Mouse (Mus musculus) heart, postnatal 0 days (tissue): Measurements from ENCODE around the gene Gprin1. TPM values are rescaled to one million over a fixed set of nuclear protein-coding genes. Genes with fewer than 3 reads are reported as not detected.
A peak's percentile ranks its signal among the peaks of the same experiment; 100 is the strongest.

Experiments
- ATAC-seq: fragments of 200-750 bp; cut with Nextera tagmentation; 2 replicates; pipeline ENCODE4 v1.8.0; 2017; ENCODE audit warnings: low read depth, moderate number of reproducible peaks, moderate library complexity; ENCODE audit not compliant: insufficient read depth
- DNase-seq: peaks from one replicate; pipeline ENCODE4 v3.0.0-alpha.2; 2016; ENCODE audit warnings: low spot score
- H3K27ac ChIP-seq: fragments of 300-500 bp; sonication (generic); 2 replicates; pipeline ENCODE4 v1.5.1; 2014; ENCODE audit warnings: low read depth, mild to moderate bottlenecking
- H3K27me3 ChIP-seq: fragments of 300-500 bp; sonication (generic); 2 replicates; pipeline ENCODE4 v1.6.1; 2014; ENCODE audit warnings: low read length, mixed read lengths; ENCODE audit not compliant: control insufficient read depth, insufficient read depth
- H3K36me3 ChIP-seq: fragments of 300-500 bp; sonication (generic); replicated peaks from 2 replicates; pipeline ENCODE4 v1.6.1; 2014; ENCODE audit warnings: low read length, mixed read lengths; ENCODE audit not compliant: control insufficient read depth, insufficient read depth
- H3K4me1 ChIP-seq: fragments of 300-500 bp; sonication (generic); 2 replicates; pipeline ENCODE4 v1.6.1; 2014; ENCODE audit warnings: antibody characterized with exemption; ENCODE audit not compliant: control insufficient read depth, insufficient read depth
- H3K4me2 ChIP-seq: fragments of 300-500 bp; sonication (generic); 2 replicates; pipeline ENCODE4 v1.6.1; 2014; ENCODE audit warnings: low read depth, mild to moderate bottlenecking, low read length, moderate library complexity
- H3K4me3 ChIP-seq: fragments of 300-500 bp; sonication (generic); 2 replicates; pipeline ENCODE4 v1.5.1; 2014; ENCODE audit warnings: low read depth, low read length
- H3K9ac ChIP-seq: fragments of 300-500 bp; sonication (generic); replicated peaks from 2 replicates; pipeline ENCODE4 v1.6.1; 2014; ENCODE audit warnings: low read depth, low read length, mixed read lengths
- H3K9me3 ChIP-seq: fragments of 300-500 bp; sonication (generic); replicated peaks from 2 replicates; pipeline ENCODE4 v1.6.1; 2016; ENCODE audit warnings: low read length; ENCODE audit not compliant: control insufficient read depth
- CTCF ChIP-seq: IDR thresholded peaks from 2 replicates; pipeline ENCODE4 v1.5.1; 2016; ENCODE audit warnings: antibody characterized with exemption, control low read depth, low read depth
- EP300 ChIP-seq: IDR thresholded peaks from 2 replicates; pipeline ENCODE4 v1.6.1; 2016; ENCODE audit warnings: antibody characterized with exemption, low read depth
- WGBS: fragments of 180-500 bp; shearing (Covaris S2); extraction: QIAGEN DNeasy Blood & Tissue Kit; methylation state at CpG from one replicate; pipeline ENCODE4 v1.1.7; 2014; 5-methylcytosine and 5-hydroxymethylcytosine counted together
- polyA plus RNA-seq: library from polyadenylated mRNA; unstranded; fragments of >200 nt; fragmentation: Nextera tagmentation; extraction: Ambion mirVana; gene quantifications from 2 replicates; pipeline ENCODE4 v1.2.1, GENCODE M21; 2015
- total RNA-seq: library from RNA; depleted of rRNA; stranded (reverse); fragments of >200 nt; gene quantifications from 2 replicates; pipeline ENCODE4 v1.2.3, GENCODE M21; 2014; ENCODE audit warnings: low replicate concordance

Gprin1 gene
- total and polyA plus RNA-seq, 2 experiments from 2014 or later = 0.03 TPM; not detected in 1

DNA sequence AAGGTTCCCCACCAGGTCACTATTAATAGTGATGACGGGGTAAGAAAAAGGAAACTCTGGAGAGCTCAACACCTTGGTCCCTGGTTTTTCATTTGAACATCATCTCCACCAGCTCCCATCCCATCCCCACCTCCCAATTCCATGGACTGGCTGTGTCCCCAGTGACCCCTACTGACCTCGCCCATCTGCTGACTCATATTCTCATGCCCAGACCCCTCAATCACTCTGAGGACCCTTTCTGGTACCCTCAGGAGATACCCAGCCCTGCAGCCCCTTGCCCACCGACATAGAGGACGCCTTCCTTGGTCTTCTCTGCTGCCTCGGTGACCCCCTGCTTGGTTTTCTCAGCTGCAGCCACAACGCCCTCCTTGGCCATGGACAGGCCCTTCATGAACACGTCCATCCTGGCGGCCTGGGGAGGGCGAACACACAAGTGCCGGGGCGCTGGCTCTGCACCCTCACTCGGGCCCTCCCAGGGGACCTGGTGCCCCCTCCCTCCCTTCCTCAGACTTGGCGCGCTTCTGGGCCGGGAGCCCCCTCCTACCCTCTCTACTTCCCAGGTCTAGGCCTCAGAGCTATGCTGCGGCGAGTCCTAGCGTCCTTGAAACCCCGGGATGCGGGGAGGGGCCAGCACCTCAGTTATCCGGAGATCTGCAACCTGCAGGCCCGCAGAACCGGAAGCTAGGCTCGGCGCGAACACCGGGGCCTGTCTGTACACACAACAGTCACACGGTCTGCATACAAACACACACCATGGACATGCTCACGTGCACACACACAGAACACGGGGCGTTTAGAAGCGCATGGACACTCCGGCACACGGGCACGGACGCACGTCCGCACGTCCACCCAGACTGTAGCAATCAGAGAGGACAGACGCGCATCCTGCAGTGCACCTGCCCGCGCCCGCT is 15.9 kb upstream of the Gprin1 start:
- Histone ChIP-seq H3K36me3 (no peaks in the 10 kb centered on the region), H3K4me3 (peak overlapping the region; percentile 20), H3K9ac (no peak overlapping the region), H3K9me3 (no peaks in the 10 kb centered on the region), H3K4me2 (peak overlapping the region; percentile 29), H3K4me1 (no peaks in the 10 kb centered on the region), H3K27me3 (peaks cover 51% of the 10 kb centered on the region), H3K27ac (no peak overlapping the region)
- ATAC-seq = no peak
- no peak for TF ChIP-seq CTCF
- TF ChIP-seq EP300 = no peak
- DNase-seq = no peak
- 8% methylated on average over 43 of the region's 44 CpGs for WGBS

DNA sequence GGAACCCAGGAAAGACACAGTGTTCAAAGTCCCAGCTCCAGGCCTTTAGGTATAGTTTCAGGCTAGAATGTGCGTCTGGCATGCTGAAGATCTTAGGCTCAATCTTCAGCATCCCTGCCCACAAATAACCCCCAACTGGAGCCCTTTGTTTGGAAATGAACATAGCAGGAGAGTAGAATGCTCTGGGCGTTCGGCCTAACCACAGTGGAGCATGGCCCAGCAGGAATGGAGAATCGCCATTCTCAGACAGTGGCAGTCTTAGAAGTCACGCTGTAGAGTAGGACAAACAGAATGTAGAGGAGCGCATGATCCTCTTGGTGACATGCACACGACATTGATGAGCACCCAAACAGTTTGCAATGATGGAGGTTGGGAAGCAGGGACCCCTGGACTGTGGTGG is 11.2 kb upstream of the Gprin1 start:
- Histone ChIP-seq H3K27me3 (peaks cover 74% of the 10 kb centered on the region), H3K27ac (no peak overlapping the region), H3K9me3 (no peaks in the 10 kb centered on the region), H3K4me2 (no peak overlapping the region), H3K4me1 (no peaks in the 10 kb centered on the region; the same call in 1 of the 2 replicates), H3K36me3 (no peaks in the 10 kb centered on the region), H3K4me3 (no peak overlapping the region), H3K9ac (no peak overlapping the region)
- no peak for DNase-seq
- ATAC-seq = no peak
- no peak for TF ChIP-seq CTCF
- TF ChIP-seq EP300 = no peak
- 79% methylated on average over 7 of the region's 7 CpGs for WGBS

DNA sequence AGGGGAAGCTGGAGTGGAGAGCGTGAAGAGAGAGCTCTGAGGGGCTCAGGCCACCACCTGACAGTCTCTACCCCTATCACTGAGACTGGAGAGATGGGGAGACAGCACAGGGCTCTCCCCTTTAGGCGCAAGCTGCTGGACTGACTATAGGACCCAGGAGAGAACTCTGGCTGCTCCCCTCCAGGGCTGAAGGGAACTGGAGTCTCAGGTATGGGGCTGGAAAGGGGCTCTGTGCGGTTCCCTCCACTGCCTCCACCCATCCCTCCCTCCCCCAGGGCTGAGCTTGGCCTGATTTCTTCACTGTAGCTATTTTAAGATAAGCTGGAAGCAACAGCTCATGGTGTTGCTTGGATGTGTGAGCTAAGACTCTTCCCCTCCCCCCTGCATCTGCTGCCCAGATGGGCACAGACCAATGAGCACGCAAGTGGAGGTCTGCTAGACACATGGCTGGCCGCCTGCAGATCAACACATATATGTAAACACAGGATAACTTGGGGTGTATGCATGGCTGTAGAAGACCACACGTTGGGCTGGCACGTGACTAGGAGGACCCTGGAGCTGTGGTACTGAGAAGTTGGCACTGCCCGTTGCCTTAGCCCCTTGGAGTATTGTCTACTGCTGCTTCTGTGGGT is 10.6 kb upstream of the Gprin1 start:
- Histone ChIP-seq H3K9ac (no peak overlapping the region), H3K27ac (no peak overlapping the region), H3K4me2 (no peak overlapping the region), H3K4me1 (no peaks in the 10 kb centered on the region; the same call in 1 of the 2 replicates), H3K9me3 (no peaks in the 10 kb centered on the region), H3K27me3 (peaks cover 71% of the 10 kb centered on the region), H3K4me3 (no peak overlapping the region), H3K36me3 (no peaks in the 10 kb centered on the region)
- no peak for TF ChIP-seq EP300
- no peak for TF ChIP-seq CTCF
- DNase-seq (no peak), ATAC-seq (no peak)
- WGBS = 45% methylated on average over 8 of the region's 8 CpGs

DNA sequence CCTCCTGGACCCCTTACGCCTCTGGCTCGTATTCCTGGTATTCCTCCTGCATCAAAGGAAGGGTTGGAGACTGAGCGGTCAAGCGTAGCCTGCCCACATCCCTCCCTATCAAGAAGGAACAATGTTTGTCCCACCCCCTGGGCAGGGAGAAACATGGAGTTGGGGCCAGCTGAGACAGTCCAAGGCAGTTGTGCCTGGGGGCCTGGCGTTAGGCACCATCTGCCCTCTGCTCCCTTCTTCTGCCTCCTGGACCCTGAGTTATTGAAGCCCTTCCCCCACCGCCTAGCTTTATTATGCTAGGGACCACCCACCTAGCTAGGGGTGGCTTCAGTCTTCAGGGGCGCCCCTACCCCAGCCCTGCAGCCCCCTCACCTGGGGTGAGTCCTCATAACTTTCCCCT is 9.8 kb upstream of the Gprin1 start:
- H3K4me3 ChIP-seq = no peak overlapping the region
- H3K36me3 ChIP-seq = no peaks in the 10 kb centered on the region
- H3K27ac ChIP-seq = no peak overlapping the region
- H3K4me1 ChIP-seq = no peaks in the 10 kb centered on the region; the same call in 1 of the 2 replicates
- 8% methylated on average over 7 of the region's 7 CpGs for WGBS
- peaks cover 66% of the 10 kb centered on the region for H3K27me3 ChIP-seq
- no peak for DNase-seq
- H3K4me2 ChIP-seq = no peak overlapping the region
- no peak for ATAC-seq
- H3K9me3 ChIP-seq = no peaks in the 10 kb centered on the region
- H3K9ac ChIP-seq = no peak overlapping the region
- no peak for TF ChIP-seq CTCF
- TF ChIP-seq EP300 = no peak

DNA sequence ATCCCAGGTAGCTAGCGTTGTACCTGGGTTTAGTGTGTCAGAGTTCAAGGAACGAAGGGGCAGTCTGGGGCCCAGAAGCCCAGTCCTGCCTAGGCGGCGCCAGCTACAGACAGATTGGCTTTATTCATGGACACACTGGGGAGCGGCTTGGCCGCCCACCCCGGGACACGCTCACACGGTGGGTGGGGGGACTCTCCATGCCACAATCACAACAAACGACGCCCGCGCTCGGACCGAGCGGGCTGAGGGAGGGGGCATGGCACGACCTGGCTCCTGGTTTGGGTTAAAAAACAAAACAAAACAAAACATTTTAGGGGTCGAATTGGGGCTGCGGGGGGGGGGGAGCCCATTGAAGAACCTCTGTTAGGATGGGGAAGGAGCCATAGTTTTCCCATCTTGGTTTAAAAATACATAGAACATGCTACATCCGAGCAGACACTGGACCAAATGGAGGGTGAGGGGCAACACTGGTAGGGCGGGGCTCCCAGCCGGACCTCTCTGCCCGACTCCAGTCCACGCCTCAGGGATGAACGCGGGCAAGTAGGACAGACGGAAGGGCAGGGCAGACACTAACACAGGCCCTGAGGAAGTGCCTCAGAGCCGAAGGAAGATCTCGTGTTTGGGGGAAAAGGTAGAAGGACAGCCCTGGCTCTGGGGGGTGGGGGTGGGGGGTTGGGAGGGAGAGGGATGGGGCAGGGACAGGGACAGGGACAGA is 9.2 kb upstream of the Gprin1 start:
- Histone ChIP-seq H3K27me3 (peaks cover 61% of the 10 kb centered on the region), H3K4me3 (no peak overlapping the region), H3K4me1 (no peaks in the 10 kb centered on the region; the same call in 1 of the 2 replicates), H3K9ac (no peak overlapping the region), H3K27ac (no peak overlapping the region), H3K4me2 (no peak overlapping the region; the same call in 1 of the 2 replicates), H3K9me3 (no peaks in the 10 kb centered on the region), H3K36me3 (no peaks in the 10 kb centered on the region)
- no peak for TF ChIP-seq CTCF
- peak; percentile 8; the same call in 1 of the 2 replicates for ATAC-seq
- WGBS = 3% methylated on average over 29 of the region's 29 CpGs
- no peak for DNase-seq
